Mouse (Mus musculus) MEL (cell line): Measurements from ENCODE around the gene Heatr5a. TPM values are rescaled to one million over a fixed set of nuclear protein-coding genes. Genes with fewer than 3 reads are reported as not detected.

Experiments used
- BHLHE40 ChIP-seq: IDR thresholded peaks from 2 replicates; pipeline ENCODE4 v1.6.1; 2012; ENCODE audit warnings: low read depth, mild to moderate bottlenecking, inconsistent platforms, low read length, improper control_type of control experiment, borderline replicate concordance
- CTCF ChIP-seq, 3 experiments: IDR thresholded peaks in 2 of 3; conservative IDR thresholded peaks in 1 of 3; 2 replicates each; pipeline ENCODE4 v1.5.1; 2011 to 2012; ENCODE audit warnings: low read length in 3 of 3, low read depth in 2 of 3, mild to moderate bottlenecking in 2 of 3, improper control_type of control experiment in 1 of 3, inconsistent platforms in 1 of 3, mixed read lengths in 1 of 3, moderate library complexity in 1 of 3; ENCODE audit not compliant: control insufficient read depth in 1 of 3, insufficient read depth in 1 of 3, poor library complexity in 1 of 3, severe bottlenecking in 1 of 3
- E2F4 ChIP-seq: IDR thresholded peaks from 2 replicates; pipeline ENCODE4 v1.6.1; 2011; ENCODE audit warnings: low read depth, low read length, improper control_type of control experiment, borderline replicate concordance
- EP300 ChIP-seq, 2 experiments: IDR thresholded peaks; 2 replicates each; pipeline ENCODE4 v1.6.1; 2011; ENCODE audit warnings: improper control_type of control experiment in 2 of 2, low read length in 2 of 2, low read depth in 1 of 2, mild to moderate bottlenecking in 1 of 2
- ETS1 ChIP-seq: IDR thresholded peaks from 2 replicates; pipeline ENCODE4 v1.6.1; 2012; ENCODE audit warnings: low read depth, mild to moderate bottlenecking, inconsistent platforms, low read length, improper control_type of control experiment, moderate library complexity
- JUND ChIP-seq: IDR thresholded peaks from 2 replicates; pipeline ENCODE4 v1.6.1; 2011; ENCODE audit warnings: low read depth, mild to moderate bottlenecking, improper control_type of control experiment, low read length
- MAFK ChIP-seq: IDR thresholded peaks from 2 replicates; pipeline ENCODE4 v1.6.1; 2011; ENCODE audit warnings: low read depth, mild to moderate bottlenecking, low read length, improper control_type of control experiment, borderline replicate concordance
- MAZ ChIP-seq: IDR thresholded peaks from 2 replicates; pipeline ENCODE4 v1.6.1; 2012; ENCODE audit warnings: low read depth, mild to moderate bottlenecking, inconsistent platforms, low read length, improper control_type of control experiment
- MEF2A ChIP-seq: IDR thresholded peaks from 2 replicates; pipeline ENCODE4 v1.6.1; 2014; ENCODE audit warnings: low read depth, mild to moderate bottlenecking, inconsistent platforms, low read length, improper control_type of control experiment; ENCODE audit not compliant: poor library complexity, insufficient replicate concordance, severe bottlenecking; ENCODE audit errors: extremely low read depth
- MYB ChIP-seq: IDR thresholded peaks from 2 replicates; pipeline ENCODE4 v1.6.1; 2011; ENCODE audit warnings: mild to moderate bottlenecking, low read depth, low read length, improper control_type of control experiment
- MYC ChIP-seq: IDR thresholded peaks from 2 replicates; pipeline ENCODE4 v1.6.1; 2011; ENCODE audit warnings: low read depth, mild to moderate bottlenecking, low read length, improper control_type of control experiment, moderate library complexity
- NELFE ChIP-seq: IDR thresholded peaks from 2 replicates; pipeline ENCODE4 v1.6.1; 2011; ENCODE audit warnings: low read depth, low read length, improper control_type of control experiment
- NRF1 ChIP-seq: IDR thresholded peaks from 2 replicates; pipeline ENCODE4 v1.6.1; 2014; ENCODE audit warnings: low read depth, mild to moderate bottlenecking, inconsistent platforms, low read length, improper control_type of control experiment, moderate library complexity; ENCODE audit not compliant: poor library complexity, insufficient read depth, severe bottlenecking
- POLR2A ChIP-seq, 2 experiments: IDR thresholded peaks; 2 replicates each; pipeline ENCODE4 v1.6.1; 2011 to 2012; ENCODE audit warnings: low read length in 2 of 2, mild to moderate bottlenecking in 2 of 2, control low read depth in 1 of 2, improper control_type of control experiment in 1 of 2, low read depth in 1 of 2, moderate library complexity in 1 of 2; ENCODE audit not compliant: control insufficient read depth in 1 of 2, insufficient read depth in 1 of 2, poor library complexity in 1 of 2
- RCOR1 ChIP-seq: IDR thresholded peaks from 2 replicates; pipeline ENCODE4 v1.6.1; 2012; ENCODE audit warnings: low read depth, mild to moderate bottlenecking, inconsistent platforms, low read length, improper control_type of control experiment
- SIN3A ChIP-seq: IDR thresholded peaks from 2 replicates; pipeline ENCODE4 v1.6.1; 2012; ENCODE audit warnings: low read length, improper control_type of control experiment, inconsistent platforms
- SMC3 ChIP-seq: IDR thresholded peaks from 2 replicates; pipeline ENCODE4 v1.6.1; 2011; ENCODE audit warnings: low read depth, low read length, improper control_type of control experiment
- TAL1 ChIP-seq: IDR thresholded peaks from 2 replicates; pipeline ENCODE4 v1.6.1; 2012; ENCODE audit warnings: mild to moderate bottlenecking, inconsistent platforms, low read length, moderate library complexity, mixed read lengths
- TBP ChIP-seq: IDR thresholded peaks from 2 replicates; pipeline ENCODE4 v1.8.0; 2011; ENCODE audit warnings: low read depth, low read length, improper control_type of control experiment
- TCF12 ChIP-seq: IDR thresholded peaks from 2 replicates; pipeline ENCODE4 v1.6.1; 2014; ENCODE audit warnings: low read depth, mild to moderate bottlenecking, inconsistent platforms, low read length, improper control_type of control experiment, moderate library complexity
- USF1 ChIP-seq: IDR thresholded peaks from 2 replicates; pipeline ENCODE4 v1.6.1; 2014; ENCODE audit warnings: low read depth, mild to moderate bottlenecking, inconsistent platforms, low read length, improper control_type of control experiment, moderate library complexity
- USF2 ChIP-seq, 2 experiments: IDR thresholded peaks; 2 replicates each; pipeline ENCODE4 v1.6.1; 2011 to 2012; ENCODE audit warnings: improper control_type of control experiment in 2 of 2, low read length in 2 of 2, borderline replicate concordance in 1 of 2, inconsistent platforms in 1 of 2, low read depth in 1 of 2, mild to moderate bottlenecking in 1 of 2; ENCODE audit not compliant: insufficient read depth in 1 of 2
- ZC3H11A ChIP-seq: IDR thresholded peaks from 2 replicates; pipeline ENCODE4 v1.6.1; 2012; ENCODE audit warnings: low read depth, mild to moderate bottlenecking, inconsistent platforms, low read length, improper control_type of control experiment
- ZNF384 ChIP-seq: IDR thresholded peaks from 2 replicates; pipeline ENCODE4 v1.6.1; 2012; ENCODE audit warnings: low read depth, mild to moderate bottlenecking, inconsistent platforms, low read length, improper control_type of control experiment
- polyA plus RNA-seq, 2 experiments: library from polyadenylated mRNA; stranded (reverse) in 1 of 2; unstranded in 1 of 2; fragments of >175 nt in 1 of 2; fragments of >200 nt in 1 of 2; gene quantifications; 2 replicates each; pipeline versions ENCODE4 v1.2.1 to v1.2.4; 2012; ENCODE audit warnings: low replicate concordance in 2 of 2, low read depth in 1 of 2; ENCODE audit not compliant: insufficient read length in 2 of 2, insufficient read depth in 1 of 2, missing spikeins in 1 of 2
- total RNA-seq: library from RNA; depleted of rRNA; stranded (reverse); fragments of 300-350 nt; gene quantifications from 2 replicates; pipeline ENCODE4 v1.2.3, GENCODE M21; 2012

The Heatr5a gene
- total and polyA plus RNA-seq, 3 experiments = 41.2 to 70.5 (median 70.4) TPM

DNA sequence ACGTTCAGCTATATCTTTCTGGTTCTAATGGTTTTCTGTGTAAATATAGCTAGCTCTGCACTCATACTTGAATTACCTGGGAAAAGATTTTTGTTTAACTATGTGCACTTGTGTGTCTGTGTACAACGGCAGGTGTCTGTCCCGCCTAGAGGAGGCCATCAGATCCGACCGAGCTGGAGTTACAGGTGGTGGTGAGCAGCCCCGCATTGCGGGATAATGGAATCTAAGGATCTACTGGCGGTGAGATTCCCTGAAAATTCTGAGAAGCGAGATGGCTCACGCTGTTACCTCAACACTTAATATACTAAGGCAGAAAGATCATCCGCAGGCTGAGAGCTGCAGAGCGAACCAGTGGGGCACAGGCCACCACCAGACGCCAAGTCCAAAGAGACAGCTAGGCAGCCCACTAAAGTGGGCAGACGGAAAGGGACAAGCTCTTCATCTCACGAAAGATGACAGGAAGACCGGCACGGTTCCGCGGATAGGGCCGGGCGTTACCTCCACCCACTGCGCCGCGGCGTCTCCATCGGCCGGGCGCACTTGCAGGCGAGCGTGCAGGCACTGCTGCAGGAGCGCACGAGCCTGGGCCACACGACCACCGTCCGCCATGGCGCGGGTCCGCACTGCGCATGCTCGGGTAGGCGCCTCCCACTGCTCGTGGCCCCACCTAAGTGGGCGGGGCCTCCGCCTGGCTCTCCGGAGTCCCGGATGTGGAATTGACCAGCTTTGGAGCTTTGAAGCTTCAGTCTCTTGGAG is 34.9 kb upstream of the Heatr5a start, which contains the start of gene Dtd2 (continued):
- no peak for TF ChIP-seq EP300 (IDR thresholded peaks at IDR 0.05; ENCODE audit: low read depth in 1 of 2, low read length in 2 of 2)
- peak; percentile 99 for TF ChIP-seq NRF1
- TF ChIP-seq ZNF384 = no peak
- TF ChIP-seq MEF2A = no peak
- TF ChIP-seq TAL1 = no peak
- TF ChIP-seq MAZ = 0 out of 2 replicates have a peak, but pooled peaks have one; percentile 12
- TF ChIP-seq POLR2A (IDR thresholded peaks at IDR 0.05; ENCODE audit: control insufficient read depth in 1 of 2, insufficient read depth in 1 of 2, low read depth in 1 of 2, low read length in 2 of 2, poor library complexity in 1 of 2) = peak; percentile 96 to 99
- peak; percentile 87 for TF ChIP-seq TBP
- TF ChIP-seq ZC3H11A = no peak
- TF ChIP-seq MYC = no peak
- peak; percentile 74 for TF ChIP-seq TCF12
- TF ChIP-seq ETS1 = no peak
- no peak for TF ChIP-seq USF2 (IDR thresholded peaks at IDR 0.05; ENCODE audit: borderline replicate concordance in 1 of 2, insufficient read depth in 1 of 2, low read depth in 1 of 2, low read length in 2 of 2)
- no peak for TF ChIP-seq CTCF (IDR thresholded peaks at IDR 0.05 in 2 of 3, conservative IDR thresholded peaks at IDR 0.05 in 1 of 3; ENCODE audit: control insufficient read depth in 1 of 3, insufficient read depth in 1 of 3, low read depth in 2 of 3, low read length in 3 of 3, poor library complexity in 1 of 3, severe bottlenecking in 1 of 3)
- peak; percentile 95 for TF ChIP-seq NELFE
- peak; percentile 60 for TF ChIP-seq SIN3A
- TF ChIP-seq JUND = no peak
- TF ChIP-seq USF1 = peak; percentile 42; the same call in 1 of the 2 replicates
- TF ChIP-seq SMC3 = no peak
- peak; percentile 25; the same call in 1 of the 2 replicates for TF ChIP-seq BHLHE40
- no peak for TF ChIP-seq MYB
- no peak for TF ChIP-seq RCOR1
- TF ChIP-seq MAFK = no peak
- no peak for TF ChIP-seq E2F4
